Mouse (Mus musculus): ENCODE measurements around the gene Rxylt1. TPM values are rescaled to one million over a fixed set of nuclear protein-coding genes. Genes with fewer than 3 reads are reported as not detected.

The Rxylt1 gene
- polyA plus RNA-seq, 1 experiment from 2014 or later = 36.2 TPM

- peaks cover 29% of the 10 kb centered on the region for H3K9me3 ChIP-seq
- no peak overlapping the region for H3K9ac ChIP-seq
- H3K27ac ChIP-seq (replicated peaks) = no peak overlapping the region
- H3K36me3 ChIP-seq = peaks cover 78% of the 10 kb centered on the region
- ATAC-seq (ENCODE audit: extremely low read depth, insufficient number of reproducible peaks, low FRiP score, low TSS enrichment) = no peak
- H3K4me1 ChIP-seq = peaks cover 6% of the 10 kb centered on the region
- no peaks in the 10 kb centered on the region for H3K27me3 ChIP-seq (replicated peaks)
- no peak overlapping the region for H3K4me2 ChIP-seq
- 94% methylated on average over 1 of the region's 1 CpGs for WGBS
- H3K4me3 ChIP-seq = no peak overlapping the region
Observed at GRCm38 (mm10) chr10:122090472-122090871, 6.7 kb downstream of the Rxylt1 start.

- no peaks in the 10 kb centered on the region for H3K27me3 ChIP-seq (replicated peaks)
- H3K27ac ChIP-seq (replicated peaks) = no peak overlapping the region
- H3K4me1 ChIP-seq = 0 out of 2 replicates have a peak, but pooled peaks cover 2% of the 10 kb centered on the region
- H3K4me3 ChIP-seq = no peak overlapping the region
- no peak for ATAC-seq (ENCODE audit: extremely low read depth, insufficient number of reproducible peaks, low FRiP score, low TSS enrichment)
- peaks cover 11% of the 10 kb centered on the region; the same call in 1 of the 2 replicates for H3K9me3 ChIP-seq
- WGBS = 25% methylated on average over 1 of the region's 1 CpGs
- peaks cover 31% of the 10 kb centered on the region for H3K36me3 ChIP-seq
- H3K4me2 ChIP-seq = no peak overlapping the region
- H3K9ac ChIP-seq = no peak overlapping the region
Observed at GRCm38 (mm10) chr10:122081352-122081751, 15.8 kb downstream of the Rxylt1 start.

DNA sequence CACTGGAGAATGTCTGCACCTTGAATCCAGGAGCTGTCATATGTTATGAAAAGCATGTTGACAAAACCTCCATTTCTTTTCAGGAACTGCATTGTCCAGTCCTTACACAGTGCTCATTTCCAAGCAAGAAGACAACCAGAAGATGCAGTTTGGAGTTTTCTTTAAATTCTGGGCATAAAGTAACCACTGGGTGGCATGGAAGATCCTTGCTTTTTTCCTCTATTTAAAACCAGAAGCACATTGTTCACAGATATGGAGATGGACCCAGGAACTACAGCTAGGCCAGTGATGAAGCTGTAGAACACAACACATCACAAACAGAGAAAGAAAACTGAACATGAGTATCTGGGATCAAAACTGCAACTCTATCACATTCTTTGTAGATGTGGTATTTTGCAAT is 28.0 kb downstream of the Rxylt1 start:
- ATAC-seq (ENCODE audit: extremely low read depth, insufficient number of reproducible peaks, low FRiP score, low TSS enrichment) = no peak
- H3K4me2 ChIP-seq = no peak overlapping the region
- H3K9me3 ChIP-seq = no peaks in the 10 kb centered on the region
- H3K36me3 ChIP-seq = no peaks in the 10 kb centered on the region
- no peaks in the 10 kb centered on the region for H3K27me3 ChIP-seq (replicated peaks)
- H3K9ac ChIP-seq = no peak overlapping the region
- H3K4me3 ChIP-seq = no peak overlapping the region
- H3K27ac ChIP-seq (replicated peaks) = no peak overlapping the region
- peaks cover 15% of the 10 kb centered on the region for H3K4me1 ChIP-seq

DNA sequence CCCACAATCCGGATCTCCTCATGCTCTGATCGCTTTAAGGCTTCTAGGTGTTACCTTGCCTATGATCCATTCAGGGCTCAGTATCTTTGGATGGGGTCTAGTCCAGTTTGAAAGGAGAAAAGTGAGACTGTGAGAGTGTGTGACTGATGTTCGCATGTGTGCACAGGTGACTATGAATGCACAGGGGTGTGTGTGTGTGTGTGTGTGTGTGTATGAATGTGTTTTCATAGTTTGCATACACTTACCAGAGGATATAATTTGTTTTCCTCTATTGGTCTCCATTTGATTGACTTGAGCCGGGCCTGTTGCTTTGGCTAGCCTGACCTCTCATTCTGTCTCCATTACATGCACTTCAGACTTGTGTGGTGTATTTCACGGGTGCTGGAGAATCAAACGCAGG is 41.3 kb downstream of the Rxylt1 start:
- Histone ChIP-seq H3K27me3 (replicated peaks) (peaks cover 2% of the 10 kb centered on the region; the same call in 1 of the 2 replicates), H3K4me2 (no peak overlapping the region), H3K4me3 (no peak overlapping the region), H3K27ac (replicated peaks) (no peak overlapping the region), H3K9ac (no peak overlapping the region), H3K9me3 (no peaks in the 10 kb centered on the region), H3K4me1 (0 out of 2 replicates have a peak, but pooled peaks cover 3% of the 10 kb centered on the region), H3K36me3 (no peaks in the 10 kb centered on the region)
- ATAC-seq (ENCODE audit: extremely low read depth, insufficient number of reproducible peaks, low FRiP score, low TSS enrichment) = no peak
- 85% methylated on average over 6 of the region's 6 CpGs for WGBS

DNA sequence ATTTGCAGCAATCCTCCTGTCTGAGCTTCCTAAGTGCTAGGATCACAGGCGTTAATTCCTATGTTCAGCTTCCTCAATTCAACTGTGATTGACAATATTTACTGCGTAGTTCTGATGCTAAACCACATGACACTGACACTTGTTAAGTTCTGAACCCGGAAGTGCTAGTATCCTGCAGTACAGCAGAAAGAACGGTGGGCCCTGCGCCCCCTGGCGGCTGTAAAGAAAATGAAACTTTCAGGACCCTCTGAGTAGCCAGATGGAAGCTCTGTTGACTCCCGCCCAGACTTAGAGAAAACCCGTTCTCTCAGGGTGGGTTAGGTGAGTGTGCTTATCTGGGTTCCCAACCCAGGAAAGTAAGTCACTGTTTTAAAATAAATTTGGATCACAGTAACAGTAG is 42.6 kb downstream of the Rxylt1 start:
- no peaks in the 10 kb centered on the region for H3K9me3 ChIP-seq
- no peak overlapping the region for H3K4me3 ChIP-seq
- 12% methylated on average over 8 of the region's 8 CpGs for WGBS
- ATAC-seq (ENCODE audit: extremely low read depth, insufficient number of reproducible peaks, low FRiP score, low TSS enrichment) = no peak
- no peak overlapping the region for H3K9ac ChIP-seq
- H3K27ac ChIP-seq (replicated peaks) = no peak overlapping the region
- no peaks in the 10 kb centered on the region for H3K36me3 ChIP-seq
- peak overlapping the region; percentile 16; the same call in 1 of the 2 replicates for H3K4me2 ChIP-seq
- 0 out of 2 replicates have a peak, but pooled peaks cover 3% of the 10 kb centered on the region for H3K4me1 ChIP-seq
- H3K27me3 ChIP-seq (replicated peaks) = peaks cover 5% of the 10 kb centered on the region; the same call in 1 of the 2 replicates

DNA sequence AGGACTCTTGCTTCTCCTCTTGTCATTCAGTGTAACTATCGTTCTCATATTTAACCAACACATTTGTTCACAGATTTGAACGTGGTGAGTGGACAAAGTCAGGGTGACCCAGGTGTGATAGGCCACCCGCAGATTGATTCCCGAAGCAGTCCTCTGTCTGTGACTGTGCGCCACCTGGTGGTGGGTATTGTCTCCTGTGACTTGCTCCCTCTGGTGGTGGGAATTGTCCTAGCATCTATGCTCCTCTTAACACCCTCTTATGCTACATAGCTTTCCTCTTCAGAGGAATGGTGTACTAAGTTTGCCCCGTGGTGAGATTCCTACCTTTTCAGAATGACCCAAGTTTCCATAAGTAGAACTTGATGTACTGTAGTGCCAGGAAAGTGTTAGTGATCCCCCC is 45.3 kb downstream of the Rxylt1 start:
- Histone ChIP-seq H3K4me3 (no peak overlapping the region), H3K36me3 (no peaks in the 10 kb centered on the region), H3K27me3 (replicated peaks) (peaks cover 15% of the 10 kb centered on the region), H3K9ac (no peak overlapping the region), H3K27ac (replicated peaks) (no peak overlapping the region), H3K9me3 (no peaks in the 10 kb centered on the region), H3K4me1 (0 out of 2 replicates have a peak, but pooled peaks cover 3% of the 10 kb centered on the region), H3K4me2 (no peak overlapping the region)
- 19% methylated on average over 6 of the region's 6 CpGs for WGBS
- ATAC-seq (ENCODE audit: extremely low read depth, insufficient number of reproducible peaks, low FRiP score, low TSS enrichment) = no peak

DNA sequence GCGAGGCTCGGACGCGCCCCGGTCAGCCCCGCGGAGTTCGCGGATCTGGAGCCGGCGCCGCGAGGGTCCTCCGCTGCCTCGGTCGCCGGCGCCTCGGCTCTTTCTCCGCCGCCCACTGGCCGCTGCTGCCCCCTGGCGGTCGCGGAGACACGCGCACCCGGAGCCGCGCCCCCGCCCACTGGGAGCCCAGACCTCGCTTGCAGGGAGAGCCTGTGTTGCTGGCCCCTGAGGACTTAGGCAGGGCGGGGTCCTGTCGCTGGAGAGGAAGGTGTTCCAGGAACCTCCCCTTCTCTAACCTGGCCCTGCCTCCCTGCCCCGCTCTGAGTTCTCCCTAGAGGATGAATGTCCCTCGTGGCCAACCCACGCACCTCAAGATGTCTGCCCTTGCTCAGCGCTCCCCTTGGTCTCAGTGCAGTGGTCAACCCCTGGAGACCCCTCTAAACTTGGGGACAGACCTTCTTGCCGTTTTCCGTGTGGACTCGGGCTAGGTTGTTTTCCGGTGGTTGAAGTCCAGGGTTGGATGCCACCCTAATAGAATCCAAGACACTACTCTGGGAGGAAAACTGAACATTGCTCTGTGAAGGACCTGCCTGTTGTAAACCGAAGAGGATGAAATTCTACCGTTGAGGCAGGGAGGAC is 49.3 kb downstream of the Rxylt1 start:
- Histone ChIP-seq H3K9me3 (no peaks in the 10 kb centered on the region), H3K27me3 (replicated peaks) (peaks cover 22% of the 10 kb centered on the region), H3K27ac (replicated peaks) (peak overlapping the region; percentile 80), H3K9ac (peak overlapping the region; percentile 91), H3K4me2 (peak overlapping the region; percentile 81), H3K36me3 (no peaks in the 10 kb centered on the region), H3K4me3 (peak overlapping the region; percentile 81), H3K4me1 (peaks cover 12% of the 10 kb centered on the region)
- ATAC-seq (ENCODE audit: extremely low read depth, insufficient number of reproducible peaks, low FRiP score, low TSS enrichment) = peak; percentile 38; the same call in 1 of the 2 replicates
- WGBS = 11% methylated on average over 37 of the region's 44 CpGs

GRCm38 (mm10) chr10:122046904-122047726 is 50.1 kb downstream of the Rxylt1 start, which contains the start of gene Srgap1:
Gene Srgap1 (minus strand): TSS chr10:122047315.
- H3K36me3 ChIP-seq = no peaks in the 10 kb centered on the region
- no peaks in the 10 kb centered on the region for H3K9me3 ChIP-seq
- WGBS = under 1% methylated on average over 51 of the region's 79 CpGs
- peak within 1 kb of the TSS; percentile 81 for H3K4me3 ChIP-seq
- peaks cover 12% of the 10 kb centered on the region for H3K4me1 ChIP-seq
- ATAC-seq (ENCODE audit: extremely low read depth, insufficient number of reproducible peaks, low FRiP score, low TSS enrichment) = peak; percentile 68
- peak within 1 kb of the TSS; percentile 81 for H3K4me2 ChIP-seq
- H3K27me3 ChIP-seq (replicated peaks) = peaks cover 22% of the 10 kb centered on the region
- H3K27ac ChIP-seq (replicated peaks) = peak within 1 kb of the TSS; percentile 80
- peak within 1 kb of the TSS; percentile 91 for H3K9ac ChIP-seq

GRCm38 (mm10) chr10:122046511-122046903 is 50.7 kb downstream of the Rxylt1 start:
- Histone ChIP-seq H3K4me3 (peak overlapping the region; percentile 81), H3K9me3 (no peaks in the 10 kb centered on the region), H3K36me3 (no peaks in the 10 kb centered on the region), H3K4me2 (peak overlapping the region; percentile 81), H3K4me1 (peaks cover 12% of the 10 kb centered on the region), H3K9ac (peak overlapping the region; percentile 91), H3K27ac (replicated peaks) (peak overlapping the region; percentile 80), H3K27me3 (replicated peaks) (peaks cover 22% of the 10 kb centered on the region)
- no peak for ATAC-seq (ENCODE audit: extremely low read depth, insufficient number of reproducible peaks, low FRiP score, low TSS enrichment)
- 4% methylated on average over 13 of the region's 13 CpGs for WGBS

DNA sequence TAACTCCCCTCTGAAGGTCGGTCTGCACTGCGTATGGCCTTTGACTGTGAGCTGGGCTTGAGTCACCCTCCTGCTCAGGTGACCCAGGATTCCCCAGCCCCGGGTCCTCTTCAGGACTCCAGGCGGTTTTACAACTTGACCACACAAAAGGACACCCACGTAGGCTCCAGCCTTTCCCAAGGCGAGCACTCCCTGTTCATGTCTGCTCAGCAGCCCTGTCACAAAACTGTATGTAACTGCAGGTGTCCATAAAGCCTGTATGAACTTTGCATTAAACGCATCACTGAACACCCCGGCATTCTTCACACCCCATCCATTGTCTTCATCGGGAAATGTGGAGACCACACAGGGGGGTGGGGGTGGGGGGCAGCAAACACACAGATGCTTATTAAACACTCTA is 51.2 kb downstream of the Rxylt1 start:
- 26% methylated on average over 9 of the region's 9 CpGs for WGBS
- ATAC-seq (ENCODE audit: extremely low read depth, insufficient number of reproducible peaks, low FRiP score, low TSS enrichment) = no peak
- H3K27me3 ChIP-seq (replicated peaks) = peaks cover 21% of the 10 kb centered on the region
- peak overlapping the region; percentile 81 for H3K4me2 ChIP-seq
- no peaks in the 10 kb centered on the region for H3K36me3 ChIP-seq
- H3K9ac ChIP-seq = peak overlapping the region; percentile 91
- H3K4me3 ChIP-seq = peak overlapping the region; percentile 81
- H3K27ac ChIP-seq (replicated peaks) = no peak overlapping the region
- no peaks in the 10 kb centered on the region for H3K9me3 ChIP-seq
- peaks cover 12% of the 10 kb centered on the region for H3K4me1 ChIP-seq

DNA sequence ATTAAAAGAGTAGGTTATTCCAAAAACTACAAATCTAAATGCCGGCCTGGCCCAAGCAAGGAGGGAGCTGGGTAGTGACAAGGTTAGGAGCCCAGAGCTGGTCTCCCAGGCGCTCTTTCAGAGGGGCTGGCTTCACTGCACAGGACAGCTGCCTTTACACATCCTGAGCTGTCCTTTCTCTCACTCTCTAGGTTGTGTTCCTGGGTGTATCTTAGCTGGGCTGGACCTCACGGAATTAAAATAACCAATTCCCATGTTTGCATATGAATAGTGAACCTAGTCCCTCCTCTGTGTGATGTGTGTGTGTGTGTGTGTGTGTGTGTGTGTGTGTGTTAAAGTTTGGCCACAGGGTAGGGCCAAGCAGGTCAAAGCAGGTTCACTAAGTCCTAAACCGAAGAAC is 52.2 kb downstream of the Rxylt1 start:
- Histone ChIP-seq H3K27me3 (replicated peaks) (peaks cover 19% of the 10 kb centered on the region), H3K27ac (replicated peaks) (no peak overlapping the region), H3K4me2 (peak overlapping the region; percentile 81), H3K9me3 (peaks cover 6% of the 10 kb centered on the region), H3K4me1 (peaks cover 12% of the 10 kb centered on the region), H3K36me3 (no peaks in the 10 kb centered on the region; the same call in 1 of the 2 replicates), H3K9ac (no peak overlapping the region), H3K4me3 (0 out of 2 replicates have a peak overlapping the region, but pooled peaks have one; percentile 81)
- ATAC-seq (ENCODE audit: extremely low read depth, insufficient number of reproducible peaks, low FRiP score, low TSS enrichment) = no peak
- WGBS = 76% methylated on average over 4 of the region's 4 CpGs

All from heart, embryonic 13.5 days (tissue).